Mouse (Mus musculus) heart, postnatal 0 days (tissue): Measurements from ENCODE around the gene Nxph3. TPM values are rescaled to one million over a fixed set of nuclear protein-coding genes. Genes with fewer than 3 reads are reported as not detected.

Source experiments
- ATAC-seq: fragments of 200-750 bp; cut with Nextera tagmentation; 2 replicates; pipeline ENCODE4 v1.8.0; 2017; ENCODE audit warnings: low read depth, moderate number of reproducible peaks, moderate library complexity; ENCODE audit not compliant: insufficient read depth
- DNase-seq: peaks from one replicate; pipeline ENCODE4 v3.0.0-alpha.2; 2016; ENCODE audit warnings: low spot score
- H3K27ac ChIP-seq: fragments of 300-500 bp; sonication (generic); 2 replicates; pipeline ENCODE4 v1.5.1; 2014; ENCODE audit warnings: low read depth, mild to moderate bottlenecking
- H3K27me3 ChIP-seq: fragments of 300-500 bp; sonication (generic); 2 replicates; pipeline ENCODE4 v1.6.1; 2014; ENCODE audit warnings: low read length, mixed read lengths; ENCODE audit not compliant: control insufficient read depth, insufficient read depth
- H3K36me3 ChIP-seq: fragments of 300-500 bp; sonication (generic); replicated peaks from 2 replicates; pipeline ENCODE4 v1.6.1; 2014; ENCODE audit warnings: low read length, mixed read lengths; ENCODE audit not compliant: control insufficient read depth, insufficient read depth
- H3K4me1 ChIP-seq: fragments of 300-500 bp; sonication (generic); 2 replicates; pipeline ENCODE4 v1.6.1; 2014; ENCODE audit warnings: antibody characterized with exemption; ENCODE audit not compliant: control insufficient read depth, insufficient read depth
- H3K4me2 ChIP-seq: fragments of 300-500 bp; sonication (generic); 2 replicates; pipeline ENCODE4 v1.6.1; 2014; ENCODE audit warnings: low read depth, mild to moderate bottlenecking, low read length, moderate library complexity
- H3K4me3 ChIP-seq: fragments of 300-500 bp; sonication (generic); 2 replicates; pipeline ENCODE4 v1.5.1; 2014; ENCODE audit warnings: low read depth, low read length
- H3K9ac ChIP-seq: fragments of 300-500 bp; sonication (generic); replicated peaks from 2 replicates; pipeline ENCODE4 v1.6.1; 2014; ENCODE audit warnings: low read depth, low read length, mixed read lengths
- H3K9me3 ChIP-seq: fragments of 300-500 bp; sonication (generic); replicated peaks from 2 replicates; pipeline ENCODE4 v1.6.1; 2016; ENCODE audit warnings: low read length; ENCODE audit not compliant: control insufficient read depth
- CTCF ChIP-seq: IDR thresholded peaks from 2 replicates; pipeline ENCODE4 v1.5.1; 2016; ENCODE audit warnings: antibody characterized with exemption, control low read depth, low read depth
- EP300 ChIP-seq: IDR thresholded peaks from 2 replicates; pipeline ENCODE4 v1.6.1; 2016; ENCODE audit warnings: antibody characterized with exemption, low read depth
- WGBS: fragments of 180-500 bp; shearing (Covaris S2); extraction: QIAGEN DNeasy Blood & Tissue Kit; methylation state at CpG from one replicate; pipeline ENCODE4 v1.1.7; 2014; 5-methylcytosine and 5-hydroxymethylcytosine counted together
- polyA plus RNA-seq: library from polyadenylated mRNA; unstranded; fragments of >200 nt; fragmentation: Nextera tagmentation; extraction: Ambion mirVana; gene quantifications from 2 replicates; pipeline ENCODE4 v1.2.1, GENCODE M21; 2015
- total RNA-seq: library from RNA; depleted of rRNA; stranded (reverse); fragments of >200 nt; gene quantifications from 2 replicates; pipeline ENCODE4 v1.2.3, GENCODE M21; 2014; ENCODE audit warnings: low replicate concordance; rRNA removed

Nxph3 gene
- total RNA-seq = not detected in 2 replicates
- 0.08 and 0.14 TPM in 2 replicates for polyA plus RNA-seq

- Histone ChIP-seq H3K27ac (no peak within 1 kb of the TSS), H3K4me2 (peak within 1 kb of the TSS; percentile 87), H3K4me3 (peak within 1 kb of the TSS; percentile 54), H3K9ac (peak within 1 kb of the TSS; percentile 41), H3K27me3 (peaks cover 53% of the 10 kb centered on the region), H3K4me1 (no peaks in the 10 kb centered on the region), H3K9me3 (no peaks in the 10 kb centered on the region), H3K36me3 (no peaks in the 10 kb centered on the region)
- TF ChIP-seq EP300 (no peak), CTCF (no peak)
- DNase-seq = peak; percentile 33
- WGBS = under 1% methylated on average over 50 of the region's 66 CpGs
- ATAC-seq = peak; percentile 62
These were observed at the start of gene Nxph3 for GRCm38 (mm10) chr11:95514298-95514861. Gene Nxph3 (minus strand): TSS chr11:95514570.

DNA sequence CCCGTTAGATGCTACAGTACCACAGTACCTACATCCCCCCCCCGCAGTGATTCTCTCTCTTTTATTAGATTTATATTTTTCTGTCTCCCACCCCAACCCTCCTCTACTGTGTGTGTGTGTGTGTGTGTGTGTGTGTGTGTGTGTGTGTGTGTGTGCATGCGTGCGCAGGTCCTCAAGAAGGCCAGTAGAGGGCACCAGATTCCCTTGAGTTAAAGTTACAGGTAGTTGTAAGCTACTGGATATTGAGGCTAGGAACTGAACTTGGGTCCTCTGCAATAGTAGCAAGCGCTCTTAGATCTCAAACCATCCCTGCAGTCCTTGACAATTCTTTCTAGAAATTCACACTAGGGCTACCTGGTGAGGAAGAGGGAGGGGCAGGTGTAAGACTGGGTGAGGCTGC, 49.5 kb upstream of the Nxph3 start:
- H3K9ac ChIP-seq = no peak overlapping the region
- H3K36me3 ChIP-seq = no peaks in the 10 kb centered on the region
- H3K4me3 ChIP-seq = no peak overlapping the region
- no peaks in the 10 kb centered on the region for H3K27me3 ChIP-seq
- 89% methylated on average over 5 of the region's 5 CpGs for WGBS
- no peak for ATAC-seq
- no peaks in the 10 kb centered on the region for H3K9me3 ChIP-seq
- no peak overlapping the region for H3K27ac ChIP-seq
- no peaks in the 10 kb centered on the region for H3K4me1 ChIP-seq
- H3K4me2 ChIP-seq = no peak overlapping the region
- TF ChIP-seq EP300 (no peak), CTCF (no peak)
- DNase-seq = no peak

- TF ChIP-seq EP300 (0 out of 2 replicates have a peak, but pooled peaks have one; percentile 39), CTCF (no peak)
- H3K4me3 ChIP-seq = no peak overlapping the region
- 0 out of 2 replicates have a peak, but pooled peaks cover 4% of the 10 kb centered on the region for H3K27me3 ChIP-seq
- H3K4me1 ChIP-seq = no peaks in the 10 kb centered on the region
- no peaks in the 10 kb centered on the region for H3K36me3 ChIP-seq
- H3K9me3 ChIP-seq = no peaks in the 10 kb centered on the region
- no peak overlapping the region for H3K4me2 ChIP-seq
- DNase-seq (no peak), ATAC-seq (peak; percentile 66; the same call in 1 of the 2 replicates)
- 43% methylated on average over 3 of the region's 3 CpGs for WGBS
- no peak overlapping the region for H3K9ac ChIP-seq
- no peak overlapping the region for H3K27ac ChIP-seq
These were observed 46.4 kb upstream of the Nxph3 start for GRCm38 (mm10) chr11:95560773-95561172.

DNA sequence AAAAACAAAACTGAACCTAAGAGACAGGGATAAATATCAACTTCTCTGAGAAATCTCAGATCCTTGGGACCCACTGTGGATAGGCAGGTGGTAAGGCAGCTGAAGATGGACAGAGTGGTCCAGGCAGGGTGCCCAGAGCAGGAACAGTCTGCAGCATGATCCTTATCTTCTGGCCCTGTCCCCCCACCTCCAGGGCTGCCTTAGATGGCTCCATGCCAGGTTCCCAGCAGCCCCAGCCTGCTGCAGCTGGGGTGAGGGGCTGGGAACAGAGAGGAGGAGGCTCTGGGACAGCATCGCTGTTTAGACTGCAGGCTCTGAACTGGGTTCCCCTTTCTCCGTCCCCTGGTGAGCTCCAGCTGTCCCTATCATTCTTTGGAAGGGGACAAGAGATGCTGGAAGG, 45.4 kb upstream of the Nxph3 start:
- no peak overlapping the region for H3K4me2 ChIP-seq
- H3K36me3 ChIP-seq = no peaks in the 10 kb centered on the region
- H3K27ac ChIP-seq = no peak overlapping the region
- H3K9ac ChIP-seq = no peak overlapping the region
- ATAC-seq = no peak
- H3K4me1 ChIP-seq = no peaks in the 10 kb centered on the region
- no peak for DNase-seq
- TF ChIP-seq EP300 = no peak
- H3K9me3 ChIP-seq = no peaks in the 10 kb centered on the region
- WGBS = 58% methylated on average over 2 of the region's 2 CpGs
- no peak overlapping the region for H3K4me3 ChIP-seq
- 0 out of 2 replicates have a peak, but pooled peaks cover 4% of the 10 kb centered on the region for H3K27me3 ChIP-seq

- H3K9ac ChIP-seq = no peak overlapping the region
- no peak for DNase-seq
- ATAC-seq = no peak
- H3K9me3 ChIP-seq = no peaks in the 10 kb centered on the region
- no peak overlapping the region for H3K27ac ChIP-seq
- H3K36me3 ChIP-seq = no peaks in the 10 kb centered on the region
- no peaks in the 10 kb centered on the region for H3K4me1 ChIP-seq
- H3K4me3 ChIP-seq = no peak overlapping the region
- H3K27me3 ChIP-seq = 0 out of 2 replicates have a peak, but pooled peaks cover 4% of the 10 kb centered on the region
- TF ChIP-seq EP300 (no peak), CTCF (no peak)
- no peak overlapping the region for H3K4me2 ChIP-seq
- WGBS = 33% methylated on average over 6 of the region's 6 CpGs
These were observed 43.3 kb upstream of the Nxph3 start for GRCm38 (mm10) chr11:95557719-95558118.

- Histone ChIP-seq H3K27ac (no peak overlapping the region), H3K4me3 (no peak overlapping the region), H3K4me2 (no peak overlapping the region), H3K36me3 (no peaks in the 10 kb centered on the region), H3K9me3 (0 out of 2 replicates have a peak, but pooled peaks cover under 1% of the 10 kb centered on the region), H3K27me3 (0 out of 2 replicates have a peak, but pooled peaks cover 4% of the 10 kb centered on the region), H3K9ac (no peak overlapping the region), H3K4me1 (no peaks in the 10 kb centered on the region)
- TF ChIP-seq CTCF = no peak
- no peak for TF ChIP-seq EP300
- no peak for ATAC-seq
- no peak for DNase-seq
- WGBS = 72% methylated on average over 6 of the region's 6 CpGs
These were observed 42.7 kb upstream of the Nxph3 start for GRCm38 (mm10) chr11:95557032-95557431.
